Mouse (Mus musculus): ENCODE results near the gene Il2ra. TPM values are rescaled to one million over a fixed set of nuclear protein-coding genes. Genes with fewer than 3 reads are reported as not detected.
A peak's percentile ranks its signal among the peaks of the same experiment; 100 is the strongest.
"Not testable (repeated sequence)": the region's sequence is repeated elsewhere in the genome, so short reads cannot be mapped to it uniquely, and the experiment has no call there.

Gene Il2ra
- polyA plus RNA-seq, 1 experiment from 2014 or later, result not detected

DNA sequence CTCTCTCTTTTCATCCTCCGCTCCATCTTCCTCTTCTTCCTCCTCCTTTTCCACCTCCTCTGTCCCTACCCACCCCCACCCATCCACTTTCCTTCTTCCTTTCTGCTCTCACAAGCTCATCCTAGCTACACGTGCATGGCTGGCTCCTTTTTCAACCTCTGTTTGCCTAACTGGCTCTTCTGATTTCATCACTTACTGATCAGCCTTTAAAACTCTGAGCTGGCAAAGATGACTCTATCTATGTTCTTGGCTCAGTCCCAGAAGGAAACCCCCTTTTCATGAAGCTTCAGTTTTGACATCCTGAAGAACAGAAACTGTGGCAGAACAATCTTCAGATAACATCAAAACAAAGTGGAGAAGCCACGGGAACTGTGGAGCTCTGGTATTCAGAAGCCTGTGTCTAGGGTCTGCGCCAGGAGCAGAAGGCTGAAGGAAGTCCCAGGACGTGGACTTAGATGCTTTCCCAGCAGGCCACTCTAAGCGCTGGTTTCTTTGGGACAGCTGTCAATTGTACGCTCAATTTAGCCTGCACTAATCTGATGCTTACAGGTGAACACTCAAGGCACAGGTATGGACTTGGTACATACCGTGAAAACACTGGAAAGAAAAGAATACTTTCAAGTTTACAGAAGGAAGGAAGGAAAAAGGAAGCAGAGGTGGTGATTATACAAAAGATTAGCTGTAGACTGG is 47.7 kb downstream of the Il2ra start:
- Histone ChIP-seq H3K27ac (no peak overlapping the region), H3K36me3 (no peaks in the 10 kb centered on the region), H3K9me3 (replicated peaks) (no peaks in the 10 kb centered on the region), H3K4me3 (no peak overlapping the region), H3K27me3 (ENCODE audit: low read depth, poor library complexity, severe bottlenecking) (no peaks in the 10 kb centered on the region), H3K4me1 (no peaks in the 10 kb centered on the region)
- DNase-seq (ENCODE audit: low spot score), result no peak
- WGBS, result 82% methylated on average over 8 of the region's 8 CpGs

DNA sequence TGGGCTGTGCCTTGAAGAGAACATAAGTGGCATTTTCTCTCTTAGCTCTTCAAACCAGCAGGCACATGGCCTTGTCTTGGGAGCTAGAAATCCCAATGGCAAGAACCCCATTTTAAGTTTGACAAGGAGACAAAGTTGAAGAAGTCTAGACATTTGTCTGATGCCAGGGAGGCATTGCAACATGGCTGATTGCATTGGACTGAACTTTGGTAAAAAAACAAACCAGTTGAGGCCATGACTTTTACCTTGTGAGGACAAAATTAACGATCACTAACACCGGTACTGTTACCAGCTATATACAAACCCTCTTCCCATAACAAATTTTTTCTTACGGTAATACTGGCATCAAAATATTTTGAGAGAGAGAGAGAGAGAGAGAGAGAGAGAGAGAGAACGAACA is 50.7 kb downstream of the Il2ra start:
- WGBS, result 94% methylated on average over 4 of the region's 4 CpGs
- Histone ChIP-seq H3K27me3 (ENCODE audit: low read depth, poor library complexity, severe bottlenecking) (no peaks in the 10 kb centered on the region), H3K27ac (no peak overlapping the region), H3K4me1 (no peaks in the 10 kb centered on the region), H3K36me3 (no peaks in the 10 kb centered on the region), H3K9me3 (replicated peaks) (no peaks in the 10 kb centered on the region), H3K4me3 (no peak overlapping the region)
- no peak for DNase-seq (ENCODE audit: low spot score)

DNA sequence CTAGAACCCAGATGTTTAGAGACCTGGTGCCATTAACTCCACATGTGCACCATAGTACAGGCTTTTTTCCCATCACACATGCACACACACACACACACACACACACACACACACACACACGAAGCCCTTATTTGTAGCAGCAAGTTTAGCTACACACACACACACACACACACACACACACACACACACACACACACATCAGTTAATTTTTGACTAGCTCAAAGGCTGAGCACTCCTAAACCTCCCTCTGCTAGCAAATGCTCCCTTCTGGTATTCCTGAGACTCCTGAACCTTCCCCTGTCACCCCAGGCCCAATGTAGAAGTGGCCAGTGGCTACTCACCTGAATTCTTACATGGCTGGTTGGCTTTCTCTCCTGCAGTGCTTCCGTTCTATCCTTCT is 51.5 kb downstream of the Il2ra start:
- no peak for DNase-seq (ENCODE audit: low spot score)
- Histone ChIP-seq H3K9me3 (replicated peaks) (no peaks in the 10 kb centered on the region), H3K4me1 (no peaks in the 10 kb centered on the region), H3K27me3 (ENCODE audit: low read depth, poor library complexity, severe bottlenecking) (no peaks in the 10 kb centered on the region), H3K36me3 (no peaks in the 10 kb centered on the region), H3K4me3 (no peak overlapping the region), H3K27ac (no peak overlapping the region)
- WGBS, result 78% methylated on average over 2 of the region's 2 CpGs

DNA sequence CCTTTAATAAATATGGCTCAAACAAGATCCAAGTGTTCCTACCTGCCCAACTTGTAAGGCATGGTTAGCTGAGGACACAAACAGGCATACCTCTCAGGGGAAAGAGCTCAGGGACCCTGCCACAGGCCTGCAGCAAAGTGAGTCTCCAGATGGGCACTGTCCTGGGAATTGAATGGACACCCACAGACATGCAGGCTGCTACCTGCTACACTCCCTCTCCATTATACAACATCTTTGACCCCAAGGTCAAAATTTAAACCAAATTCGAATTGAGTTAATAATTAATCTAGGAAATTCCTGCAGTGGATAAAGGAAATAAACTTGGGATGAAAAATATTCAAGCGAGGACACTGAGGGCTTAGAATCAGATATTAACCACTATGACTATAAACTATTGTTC is 53.3 kb downstream of the Il2ra start:
- H3K36me3 ChIP-seq, result no peaks in the 10 kb centered on the region
- WGBS, result 74% methylated on average over 2 of the region's 2 CpGs
- no peaks in the 10 kb centered on the region for H3K4me1 ChIP-seq
- no peak overlapping the region for H3K4me3 ChIP-seq
- no peak for DNase-seq (ENCODE audit: low spot score)
- no peak overlapping the region for H3K27ac ChIP-seq
- H3K9me3 ChIP-seq (replicated peaks), result no peaks in the 10 kb centered on the region
- H3K27me3 ChIP-seq (ENCODE audit: low read depth, poor library complexity, severe bottlenecking), result no peaks in the 10 kb centered on the region

DNA sequence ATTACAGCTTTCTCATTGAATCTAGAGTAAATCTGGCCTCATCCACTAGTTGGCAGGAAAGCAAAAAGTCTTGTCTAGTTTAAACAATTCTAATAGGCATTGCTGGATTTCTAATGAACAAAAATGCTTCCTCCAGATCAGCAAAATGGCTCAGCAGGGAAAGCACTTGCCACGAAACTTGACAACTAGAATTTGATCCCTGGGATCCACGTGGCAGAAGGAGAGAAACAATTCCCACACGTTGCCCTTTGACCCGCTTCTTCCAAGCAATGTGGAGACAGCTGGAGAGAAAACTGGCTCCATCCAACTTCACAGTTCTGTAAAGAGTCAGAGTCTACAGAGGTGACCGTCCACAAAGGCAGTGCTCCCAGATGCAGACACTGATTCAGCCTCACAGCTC is 56.4 kb downstream of the Il2ra start:
- DNase-seq (ENCODE audit: low spot score), result no peak
- Histone ChIP-seq H3K27ac (no peak overlapping the region), H3K4me3 (no peak overlapping the region), H3K27me3 (ENCODE audit: low read depth, poor library complexity, severe bottlenecking) (peaks cover 4% of the 10 kb centered on the region), H3K9me3 (replicated peaks) (no peaks in the 10 kb centered on the region), H3K36me3 (no peaks in the 10 kb centered on the region), H3K4me1 (no peaks in the 10 kb centered on the region)
- WGBS, result 66% methylated on average over 5 of the region's 5 CpGs

DNA sequence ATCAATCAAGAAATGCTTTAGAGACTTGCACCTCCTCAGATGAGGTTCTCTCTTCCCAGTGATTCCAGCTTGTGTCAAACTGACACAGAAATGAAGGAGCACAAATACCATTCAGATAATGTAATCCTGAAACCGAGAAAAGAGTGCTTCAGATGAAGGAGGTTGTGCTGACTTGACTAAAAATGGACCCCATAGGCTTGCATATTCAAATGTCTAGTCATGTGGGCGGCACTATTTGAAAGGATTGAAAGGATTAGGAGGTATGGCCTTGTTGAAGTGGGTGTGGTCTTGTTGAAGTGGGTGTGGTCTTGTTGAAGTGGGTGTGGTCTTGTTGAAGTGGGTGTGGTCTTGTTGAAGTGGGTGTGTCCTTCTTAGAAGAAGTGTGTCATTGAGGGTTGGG is 57.3 kb downstream of the Il2ra start:
- H3K4me1 ChIP-seq, result peaks cover under 1% of the 10 kb centered on the region; the same call in 1 of the 2 replicates
- no peak for DNase-seq (ENCODE audit: low spot score)
- peaks cover 13% of the 10 kb centered on the region for H3K27me3 ChIP-seq (ENCODE audit: low read depth, poor library complexity, severe bottlenecking)
- no peaks in the 10 kb centered on the region for H3K36me3 ChIP-seq
- no peaks in the 10 kb centered on the region for H3K9me3 ChIP-seq (replicated peaks)
- no peak overlapping the region for H3K4me3 ChIP-seq
- no peak overlapping the region for H3K27ac ChIP-seq
- WGBS, result 87% methylated on average over 2 of the region's 2 CpGs

DNA sequence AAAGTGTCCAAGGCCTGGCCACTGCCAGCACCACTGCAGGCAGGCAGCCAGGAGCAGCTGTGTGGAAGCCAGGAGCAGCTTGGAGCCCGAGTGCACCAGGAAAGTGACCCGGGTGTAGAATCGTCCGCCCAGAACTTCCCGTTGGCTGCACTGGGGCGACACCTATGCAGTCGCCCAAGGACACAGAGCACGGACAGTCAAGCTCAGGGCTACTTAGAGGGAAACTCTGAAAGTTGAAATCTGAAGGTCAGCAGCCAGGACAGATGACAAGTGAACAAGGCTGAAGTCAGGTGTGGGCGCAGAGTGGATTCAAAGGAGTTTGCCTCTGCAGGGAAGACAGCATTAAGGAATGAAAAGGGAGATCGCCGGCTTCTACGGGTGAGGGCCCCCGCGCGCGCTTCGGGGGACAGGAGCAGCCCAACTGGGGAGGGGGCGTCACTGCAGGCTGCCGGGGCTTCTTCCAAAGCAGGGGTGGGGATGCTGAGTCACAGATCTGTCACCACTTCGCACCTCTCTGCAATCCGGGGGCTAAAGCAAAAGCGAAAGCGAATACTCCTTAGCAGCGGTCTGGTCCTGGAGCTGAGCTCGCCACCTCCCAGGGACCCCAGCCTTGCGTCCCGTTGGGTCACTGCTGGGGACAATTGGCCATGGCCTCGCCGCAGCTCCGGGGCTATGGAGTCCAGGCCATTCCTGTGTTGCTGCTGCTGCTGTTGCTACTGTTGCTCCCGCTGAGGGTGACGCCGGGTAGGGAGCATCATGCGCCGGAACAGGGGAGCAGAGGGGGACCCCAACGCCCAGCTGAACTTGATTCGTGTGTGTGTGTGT is 62.8 kb downstream of the Il2ra start, which contains the start of gene Il15ra:
TSS of gene Il15ra (plus strand) at position 90 of the 825 bp plus-strand sequence.
- under 1% methylated on average over 37 of the region's 37 CpGs for WGBS
- Histone ChIP-seq H3K27me3 (ENCODE audit: low read depth, poor library complexity, severe bottlenecking) (peaks cover 52% of the 10 kb centered on the region), H3K4me3 (peak within 1 kb of the TSS; percentile 59), H3K36me3 (no peaks in the 10 kb centered on the region), H3K27ac (peak within 1 kb of the TSS; percentile 5), H3K9me3 (replicated peaks) (0 out of 2 replicates have a peak, but pooled peaks cover 3% of the 10 kb centered on the region), H3K4me1 (peaks cover 14% of the 10 kb centered on the region)
- peak; percentile 64 for DNase-seq (ENCODE audit: low spot score)

DNA sequence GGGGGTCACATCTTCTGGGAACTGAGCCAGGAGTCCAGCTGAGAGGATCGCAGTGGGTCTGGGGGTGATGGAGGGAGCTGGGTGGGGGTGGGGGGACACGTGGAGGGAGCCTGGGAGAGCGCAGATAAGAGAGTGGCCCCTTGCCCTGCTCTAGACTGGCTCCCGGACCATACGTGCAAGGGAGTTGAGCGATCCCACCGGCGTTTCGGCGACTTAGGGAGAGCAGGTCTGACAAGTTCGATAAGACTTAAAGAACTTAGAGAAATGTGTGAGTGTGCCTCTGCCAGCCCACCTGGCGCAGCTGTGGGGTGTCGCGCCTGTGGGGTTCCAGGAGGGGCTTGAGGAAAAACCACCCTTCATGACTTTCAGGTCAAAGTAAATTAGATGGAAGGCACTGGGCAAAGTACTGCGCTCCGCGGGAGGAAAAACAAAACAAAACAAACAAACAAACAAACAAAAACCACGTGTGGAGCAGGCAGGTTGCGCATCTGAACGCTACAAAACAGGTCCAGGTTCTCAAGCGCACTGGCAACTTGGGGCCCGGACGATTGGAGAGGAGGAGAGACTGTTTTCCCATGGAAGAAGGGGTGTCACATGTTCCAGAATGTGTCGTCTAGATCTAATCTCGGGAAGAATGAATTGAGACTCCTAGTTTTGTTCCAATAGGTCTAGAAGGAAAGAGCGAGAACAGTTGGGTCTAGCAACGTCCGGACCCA is 63.6 kb downstream of the Il2ra start:
- peaks cover 52% of the 10 kb centered on the region for H3K27me3 ChIP-seq (ENCODE audit: low read depth, poor library complexity, severe bottlenecking)

DNA sequence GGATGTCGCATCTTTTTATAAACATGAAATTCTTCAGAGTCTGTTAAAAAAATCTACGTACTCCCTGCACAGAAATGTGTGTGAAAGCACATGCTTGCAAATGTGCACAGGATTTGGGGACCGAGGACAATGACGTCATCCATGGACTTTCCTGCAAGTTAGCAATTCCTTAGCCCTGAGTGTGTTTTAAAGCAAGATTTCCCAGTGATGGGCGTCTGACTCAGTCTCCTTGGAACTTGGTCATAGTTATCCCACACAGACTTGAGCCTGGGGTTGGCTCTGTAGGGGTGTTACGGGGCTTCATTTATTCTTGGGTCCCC is 64.1 kb downstream of the Il2ra start:
- WGBS, result 36% methylated on average over 6 of the region's 6 CpGs
- peaks cover 14% of the 10 kb centered on the region for H3K4me1 ChIP-seq
- H3K36me3 ChIP-seq, result no peaks in the 10 kb centered on the region
- peak; percentile 30 for DNase-seq (ENCODE audit: low spot score)
- H3K27me3 ChIP-seq (ENCODE audit: low read depth, poor library complexity, severe bottlenecking), result peaks cover 52% of the 10 kb centered on the region
- no peak overlapping the region for H3K27ac ChIP-seq
- 0 out of 2 replicates have a peak, but pooled peaks cover 3% of the 10 kb centered on the region for H3K9me3 ChIP-seq (replicated peaks)
- H3K4me3 ChIP-seq, result peak overlapping the region; percentile 59

More for the DNA sequence above, 63.6 kb downstream of the Il2ra start:
- WGBS, result 4% methylated on average over 28 of the region's 28 CpGs
- H3K27ac ChIP-seq, result peak overlapping the region; percentile 5; the same call in 1 of the 2 replicates
- H3K36me3 ChIP-seq, result no peaks in the 10 kb centered on the region
- DNase-seq (ENCODE audit: low spot score), result peak; percentile 47
- H3K9me3 ChIP-seq (replicated peaks), result 0 out of 2 replicates have a peak, but pooled peaks cover 3% of the 10 kb centered on the region
- H3K4me1 ChIP-seq, result peaks cover 14% of the 10 kb centered on the region
- H3K4me3 ChIP-seq, result peak overlapping the region; percentile 59

DNA sequence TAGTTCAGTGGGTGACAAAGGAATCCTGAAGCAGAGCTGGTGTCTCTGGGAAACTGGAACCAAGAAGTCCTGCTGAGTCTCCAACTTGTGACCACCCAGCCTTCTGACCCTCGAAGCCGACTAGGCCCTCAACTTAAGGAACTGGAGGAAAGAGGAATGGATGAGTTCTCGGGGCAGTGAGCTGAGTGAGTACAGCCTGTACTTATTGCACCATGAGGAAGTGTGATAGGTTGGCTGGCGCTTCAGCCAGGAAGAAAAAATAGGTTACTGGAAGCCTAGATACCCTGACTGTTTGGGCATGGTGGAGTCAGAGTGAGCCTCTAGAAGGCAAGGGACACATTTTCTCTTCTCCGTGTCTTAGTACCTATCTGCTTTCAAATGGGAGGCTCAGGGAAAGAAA is 65.9 kb downstream of the Il2ra start:
- no peak overlapping the region for H3K27ac ChIP-seq
- H3K9me3 ChIP-seq (replicated peaks), result 0 out of 2 replicates have a peak, but pooled peaks cover 3% of the 10 kb centered on the region
- H3K27me3 ChIP-seq (ENCODE audit: low read depth, poor library complexity, severe bottlenecking), result peaks cover 52% of the 10 kb centered on the region
- no peaks in the 10 kb centered on the region for H3K36me3 ChIP-seq
- DNase-seq (ENCODE audit: low spot score), result no peak
- peaks cover 14% of the 10 kb centered on the region for H3K4me1 ChIP-seq
- 80% methylated on average over 5 of the region's 5 CpGs for WGBS
- no peak overlapping the region for H3K4me3 ChIP-seq

DNA sequence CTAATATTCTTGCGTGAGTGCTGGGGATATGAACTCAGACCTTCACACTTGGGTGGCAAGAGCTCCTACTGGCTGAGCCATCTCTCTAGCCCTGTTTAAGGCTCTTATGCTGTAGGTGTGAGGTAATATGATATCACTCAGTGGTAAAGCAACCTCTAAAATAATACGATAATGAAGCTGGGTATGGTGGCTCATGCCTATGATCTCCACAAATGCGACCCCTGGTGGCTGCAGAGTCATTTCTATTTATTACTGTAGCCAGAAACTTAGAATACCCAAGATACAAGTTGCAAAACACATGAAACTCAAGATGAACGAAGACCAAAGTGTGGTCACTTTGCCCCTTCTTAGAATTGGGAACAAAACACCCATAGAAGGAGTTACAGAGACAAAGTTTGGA is 67.5 kb downstream of the Il2ra start:
- DNase-seq (ENCODE audit: low spot score), result peak; percentile 40
- 63% methylated on average over 4 of the region's 4 CpGs for WGBS
- H3K4me3 ChIP-seq; H3K36me3 ChIP-seq; H3K27ac ChIP-seq; H3K9me3 ChIP-seq (replicated peaks): not testable (repeated sequence)
- Histone ChIP-seq H3K4me1 (peaks cover 12% of the 10 kb centered on the region), H3K27me3 (ENCODE audit: low read depth, poor library complexity, severe bottlenecking) (peaks cover 37% of the 10 kb centered on the region)

DNA sequence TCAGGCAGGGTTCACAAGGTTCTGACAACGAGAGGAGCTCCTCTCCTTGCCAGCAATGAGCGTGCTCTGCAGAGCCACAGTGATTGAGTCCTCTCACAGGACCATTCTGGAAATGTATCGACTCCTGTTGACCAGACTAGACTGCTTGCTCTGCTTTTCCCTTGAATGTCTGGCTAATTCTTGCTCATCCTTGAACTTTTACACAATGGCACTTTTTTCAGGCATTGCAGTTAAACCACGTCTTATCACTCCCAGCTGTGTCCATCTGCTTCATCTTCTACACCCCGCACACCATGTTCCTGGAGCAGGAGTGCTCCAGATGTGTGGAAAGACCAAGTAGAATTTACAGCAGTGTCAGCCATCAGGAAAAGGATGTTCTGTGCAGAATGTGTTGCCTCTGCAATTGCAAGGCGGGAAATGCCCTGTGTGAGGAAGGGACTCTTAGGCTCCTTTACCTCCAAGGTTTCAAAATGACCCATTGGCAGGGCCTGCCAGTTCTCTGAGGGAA is 69.9 kb downstream of the Il2ra start:
- WGBS, result 86% methylated on average over 6 of the region's 6 CpGs
- Histone ChIP-seq H3K4me3 (no peak overlapping the region), H3K27ac (no peak overlapping the region), H3K36me3 (no peaks in the 10 kb centered on the region), H3K9me3 (replicated peaks) (0 out of 2 replicates have a peak, but pooled peaks cover 1% of the 10 kb centered on the region), H3K4me1 (no peaks in the 10 kb centered on the region), H3K27me3 (ENCODE audit: low read depth, poor library complexity, severe bottlenecking) (peaks cover 13% of the 10 kb centered on the region)
- no peak for DNase-seq (ENCODE audit: low spot score)

Measured in limb, embryonic 10.5 days (tissue).